Mouse (Mus musculus) erythroblast, embryonic 14.5 days (primary cell): Measurements from ENCODE around the gene Txnip.

ENCODE experiments used
- GATA1 ChIP-seq: IDR thresholded peaks from 2 replicates; pipeline ENCODE4 v1.6.1; 2012; ENCODE audit warnings: low read length, inconsistent platforms, mixed read lengths
- TAL1 ChIP-seq: IDR thresholded peaks from 3 replicates; pipeline ENCODE4 v1.6.1; 2012; ENCODE audit warnings: low read length, inconsistent platforms, mixed read lengths

DNA sequence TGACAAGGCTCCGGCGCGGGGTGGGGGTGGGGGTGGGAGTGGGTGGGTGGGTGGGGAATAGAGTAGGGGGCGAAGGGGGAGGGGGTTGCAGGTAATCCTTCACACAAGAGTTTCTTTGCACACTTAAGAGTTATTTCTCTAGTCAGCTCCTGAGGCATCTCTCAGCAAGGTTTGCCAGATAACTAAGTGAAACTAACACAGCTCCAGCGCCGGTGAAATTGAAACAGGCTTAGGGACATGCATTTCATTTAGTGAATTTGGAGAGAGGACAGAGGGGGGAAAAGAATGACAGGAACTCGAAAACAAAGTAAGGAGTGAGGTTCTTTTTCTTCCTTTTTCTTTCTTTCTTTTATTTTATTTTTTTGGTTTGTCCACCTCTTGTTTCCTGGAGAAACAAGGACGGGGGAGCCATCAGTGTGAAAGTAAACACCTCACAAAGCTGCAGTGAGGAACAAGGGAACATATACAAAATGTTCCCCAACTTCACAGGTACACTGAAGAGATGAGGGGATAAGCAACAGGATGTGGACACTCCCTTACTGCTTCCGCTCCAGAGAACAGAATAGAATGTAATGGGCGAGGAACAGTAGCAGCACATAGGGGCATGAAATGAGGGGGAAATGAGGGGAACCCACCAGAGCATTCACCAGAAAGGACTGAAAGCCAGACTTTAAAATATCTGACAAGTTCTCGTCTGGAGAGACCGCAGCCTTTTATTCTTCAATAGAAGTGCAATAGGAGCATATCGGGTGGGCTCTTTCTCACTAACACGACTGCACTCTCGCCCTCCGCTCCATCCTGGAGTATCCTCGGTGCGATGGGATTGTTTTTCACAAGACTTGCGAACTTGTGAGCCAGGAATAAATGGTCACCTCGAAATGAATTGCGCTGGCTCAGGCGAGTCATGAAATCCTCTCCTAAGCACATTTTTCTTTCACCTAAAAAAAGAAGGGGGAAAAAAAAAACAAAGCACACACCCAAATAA lies 814 bp upstream of the Txnip start:
- TF ChIP-seq GATA1 (peak; percentile 96), TAL1 (no peak)
